Mouse (Mus musculus) heart, postnatal 0 days (tissue): Measurements from ENCODE around the gene Ccna2.

ENCODE experiments used
- CTCF ChIP-seq: IDR thresholded peaks from 2 replicates; pipeline ENCODE4 v1.5.1; 2016; ENCODE audit warnings: antibody characterized with exemption, control low read depth, low read depth
- EP300 ChIP-seq: IDR thresholded peaks from 2 replicates; pipeline ENCODE4 v1.6.1; 2016; ENCODE audit warnings: antibody characterized with exemption, low read depth

DNA sequence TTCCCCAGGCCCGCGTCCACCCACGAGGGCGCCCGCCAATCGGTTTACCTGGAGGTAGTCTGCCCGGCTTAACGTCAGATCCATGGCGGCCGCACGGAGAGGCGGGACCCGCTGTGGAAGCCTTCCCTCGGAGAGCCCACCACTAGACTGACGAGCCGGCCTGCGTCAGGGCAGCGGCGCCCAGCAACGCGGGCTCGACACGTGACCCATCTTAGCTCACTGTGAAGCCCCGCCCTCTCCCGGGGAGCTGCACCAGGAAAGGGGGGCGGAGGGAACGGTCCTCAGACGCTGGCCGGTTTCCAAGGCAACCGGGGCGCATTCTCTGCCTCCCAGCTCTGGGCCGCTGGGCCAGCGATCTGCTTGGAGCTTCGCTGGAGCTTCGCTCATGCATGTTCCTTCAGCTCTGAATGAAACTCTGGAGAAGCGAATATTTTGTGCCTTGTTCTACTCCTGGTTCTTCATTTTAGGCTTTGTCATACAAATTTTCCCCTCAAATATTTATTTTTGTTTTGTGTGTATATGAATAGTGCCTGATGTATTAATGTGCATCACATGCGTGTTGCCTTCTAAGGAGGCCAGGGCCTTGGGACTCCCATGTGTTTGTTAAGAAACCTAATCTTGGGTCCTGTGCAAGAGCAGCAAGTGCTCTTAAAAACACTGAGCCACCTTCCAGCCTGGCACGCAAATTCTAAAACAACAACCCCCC lies 41.4 kb upstream of the Ccna2 start, which contains the start of gene Bbs7:
- no peak for TF ChIP-seq CTCF
- no peak for TF ChIP-seq EP300
